Mouse (Mus musculus) intestine, embryonic 15.5 days (tissue): ENCODE results near the gene Urah. TPM values are rescaled to one million over a fixed set of nuclear protein-coding genes. Genes with fewer than 3 reads are reported as not detected.

ENCODE experiments used
- ATAC-seq: fragments of 200-750 bp; cut with Nextera tagmentation; 2 replicates; pipeline ENCODE4 v1.8.0; 2017; ENCODE audit warnings: moderate TSS enrichment, moderate library complexity
- H3K27ac ChIP-seq: fragments of 300-500 bp; sonication (generic); 2 replicates; pipeline ENCODE4 v1.5.1; 2015; ENCODE audit warnings: mild to moderate bottlenecking, inconsistent platforms
- H3K27me3 ChIP-seq: fragments of 300-500 bp; sonication (generic); replicated peaks from 2 replicates; pipeline ENCODE4 v1.6.1; 2015; ENCODE audit warnings: inconsistent platforms
- H3K36me3 ChIP-seq: fragments of 300-500 bp; sonication (generic); 2 replicates; pipeline ENCODE4 v1.6.1; 2015; ENCODE audit warnings: inconsistent platforms
- H3K4me1 ChIP-seq: fragments of 300-500 bp; sonication (generic); replicated peaks from 2 replicates; pipeline ENCODE4 v1.6.1; 2015; ENCODE audit warnings: inconsistent platforms
- H3K4me2 ChIP-seq: fragments of 300-500 bp; sonication (generic); replicated peaks from 2 replicates; pipeline ENCODE4 v1.6.1; 2015; ENCODE audit warnings: mild to moderate bottlenecking, inconsistent platforms
- H3K4me3 ChIP-seq: fragments of 300-500 bp; sonication (generic); replicated peaks from 2 replicates; pipeline ENCODE4 v1.5.1; 2015; ENCODE audit warnings: inconsistent platforms
- H3K9ac ChIP-seq: fragments of 300-500 bp; sonication (generic); 2 replicates; pipeline ENCODE4 v1.6.1; 2015; ENCODE audit warnings: inconsistent platforms
- H3K9me3 ChIP-seq: fragments of 300-500 bp; sonication (generic); 2 replicates; pipeline ENCODE4 v1.6.1; 2016; ENCODE audit warnings: inconsistent platforms
- WGBS: fragments of 180-500 bp; shearing (Covaris S2); methylation state at CpG from one replicate; pipeline ENCODE4 v1.1.7; 2015; 5-methylcytosine and 5-hydroxymethylcytosine counted together
- polyA plus RNA-seq: library from polyadenylated mRNA; unstranded; fragments of >200 nt; fragmentation: Nextera tagmentation; extraction: Ambion mirVana; gene quantifications from 2 replicates; pipeline ENCODE4 v1.2.1, GENCODE M21; 2015

Urah gene
- 4.8 TPM in 2 replicates for polyA plus RNA-seq

DNA sequence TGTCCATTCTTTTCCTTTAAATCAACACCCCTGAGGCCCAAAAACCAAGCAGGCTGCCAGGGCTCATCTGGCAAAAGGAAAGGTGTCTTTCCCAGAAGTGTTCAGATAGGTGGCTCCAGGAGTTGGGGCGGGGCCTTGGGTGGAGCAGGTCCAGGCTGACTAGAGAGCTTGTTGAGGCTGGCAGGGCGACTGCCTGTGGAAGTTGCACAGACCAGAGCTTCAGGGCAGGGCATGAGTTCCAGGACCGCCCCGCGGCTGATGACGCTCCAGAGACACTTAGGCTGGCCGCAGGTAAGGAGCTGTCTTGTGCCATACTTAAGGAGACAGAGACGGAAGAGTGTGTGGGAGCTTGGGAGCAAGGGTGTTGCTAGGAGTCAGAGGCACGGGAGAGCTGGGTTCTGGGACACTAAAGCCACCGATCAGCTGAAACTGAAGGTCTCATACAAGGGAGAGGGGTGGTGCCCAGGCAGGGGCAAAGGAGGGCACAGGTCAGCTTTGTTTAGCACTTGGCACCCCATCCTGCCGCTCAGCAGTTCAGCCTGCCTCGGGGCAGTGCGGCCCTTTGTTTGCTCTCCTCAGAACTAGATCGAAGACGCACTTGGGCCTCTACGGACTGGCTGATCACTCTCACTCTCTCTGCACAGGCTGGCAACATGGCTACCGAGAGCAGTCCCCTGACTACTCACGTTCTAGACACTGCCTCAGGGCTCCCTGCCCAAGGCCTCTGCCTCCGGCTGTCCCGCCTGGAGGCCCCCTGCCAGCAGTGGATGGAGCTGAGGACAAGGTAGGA is at the start of gene Urah:
Gene Urah, plus strand, starts transcription at position 51 of the 790 bp plus-strand sequence.
- 36% methylated on average over 20 of the region's 20 CpGs for WGBS
- Histone ChIP-seq H3K4me2 (peak within 1 kb of the TSS; percentile 43), H3K4me3 (no peak within 1 kb of the TSS; the same call in 1 of the 2 replicates)

DNA sequence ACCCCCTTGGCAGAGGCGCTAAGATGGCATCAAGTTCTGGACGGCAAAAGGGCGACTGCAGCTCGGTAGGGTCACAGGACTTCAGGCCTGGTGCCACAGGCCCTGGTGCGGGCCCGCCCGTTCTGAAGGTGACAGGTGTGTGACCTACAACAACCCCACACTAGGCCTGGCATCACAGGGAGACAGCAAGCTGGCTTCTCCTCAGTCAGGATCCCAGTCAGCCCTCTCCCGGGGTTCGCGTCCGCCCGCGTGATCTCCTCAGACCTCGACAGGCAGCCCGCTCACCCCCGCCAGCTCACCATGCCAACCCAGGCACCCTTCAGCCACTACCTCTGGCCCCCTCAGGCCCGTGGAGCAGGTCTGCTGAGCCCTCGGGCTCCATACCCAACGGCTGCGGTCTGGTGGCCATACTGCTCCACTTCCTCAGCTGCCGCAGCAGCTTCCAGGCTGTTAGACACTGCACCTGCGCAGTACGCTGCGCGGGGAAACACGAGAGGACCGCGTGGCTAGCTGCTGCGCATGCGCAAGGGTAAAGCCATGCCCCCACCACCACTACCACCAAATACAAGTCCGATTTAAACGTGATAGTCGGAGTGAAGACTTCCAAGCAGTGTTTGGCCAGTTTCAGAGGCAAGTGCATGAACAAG is 47.3 kb upstream of the Urah start, which contains the start of gene Syce1:
Gene Syce1, minus strand, starts transcription at position 447 of the 647 bp plus-strand sequence.
- Histone ChIP-seq H3K9ac (no peak within 1 kb of the TSS), H3K36me3 (no peaks in the 10 kb centered on the region), H3K4me3 (no peak within 1 kb of the TSS), H3K4me1 (no peaks in the 10 kb centered on the region), H3K27me3 (no peaks in the 10 kb centered on the region), H3K9me3 (no peaks in the 10 kb centered on the region), H3K4me2 (no peak within 1 kb of the TSS), H3K27ac (no peak within 1 kb of the TSS)
- no peak for ATAC-seq
- 80% methylated on average over 33 of the region's 33 CpGs for WGBS

More for the DNA sequence above, at the start of gene Urah:
- ATAC-seq, result peak; percentile 83
- H3K9me3 ChIP-seq, result no peaks in the 10 kb centered on the region
- H3K27me3 ChIP-seq, result no peaks in the 10 kb centered on the region
- 0 out of 2 replicates have a peak, but pooled peaks cover 5% of the 10 kb centered on the region for H3K4me1 ChIP-seq
- no peak within 1 kb of the TSS for H3K9ac ChIP-seq
- no peaks in the 10 kb centered on the region for H3K36me3 ChIP-seq
- H3K27ac ChIP-seq, result no peak within 1 kb of the TSS

DNA sequence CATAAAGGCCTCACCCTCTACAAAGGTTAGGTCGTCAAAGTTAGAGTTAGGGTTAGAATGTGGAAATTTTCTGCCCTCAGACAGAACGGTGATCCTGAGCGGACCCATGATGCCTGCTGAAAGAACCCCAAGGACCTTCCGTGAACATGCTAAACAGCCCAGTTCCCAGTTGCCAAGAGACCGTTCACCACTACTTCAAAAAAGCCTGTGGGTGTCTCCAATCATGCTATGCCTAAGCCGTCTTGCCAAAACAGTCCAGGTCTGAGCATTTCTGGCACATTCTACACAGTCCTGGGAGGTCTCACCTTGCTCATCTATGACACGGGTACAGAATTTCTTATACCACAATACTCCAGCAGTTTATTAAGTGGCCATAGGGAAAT is 46.8 kb upstream of the Urah start:
- no peak overlapping the region for H3K9ac ChIP-seq
- H3K4me3 ChIP-seq, result no peak overlapping the region
- no peaks in the 10 kb centered on the region for H3K9me3 ChIP-seq
- 84% methylated on average over 7 of the region's 7 CpGs for WGBS
- no peaks in the 10 kb centered on the region for H3K4me1 ChIP-seq
- no peaks in the 10 kb centered on the region for H3K36me3 ChIP-seq
- H3K27ac ChIP-seq, result no peak overlapping the region
- no peak for ATAC-seq
- H3K27me3 ChIP-seq, result no peaks in the 10 kb centered on the region
- H3K4me2 ChIP-seq, result no peak overlapping the region

DNA sequence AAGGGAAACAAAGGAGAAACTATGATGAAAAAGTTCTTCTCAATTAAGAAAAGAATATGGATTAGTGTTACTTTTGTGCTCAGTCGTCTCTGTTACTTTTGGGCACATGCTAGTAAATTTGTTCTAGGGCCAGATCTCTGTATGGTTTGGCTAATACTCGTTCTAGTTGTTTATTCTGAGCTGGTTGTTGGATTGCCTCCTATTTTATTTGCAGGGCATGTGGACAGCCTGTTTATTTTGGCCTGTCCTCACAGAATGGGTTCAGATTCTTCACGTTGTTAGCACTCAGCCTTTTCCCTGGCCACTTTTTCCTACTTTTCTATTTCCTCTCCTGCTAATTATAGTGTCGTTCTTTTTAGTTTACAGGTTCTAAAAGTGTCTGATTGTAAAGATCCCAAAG is 41.3 kb upstream of the Urah start:
- H3K9ac ChIP-seq, result no peak overlapping the region
- H3K27ac ChIP-seq, result no peak overlapping the region
- no peaks in the 10 kb centered on the region for H3K4me1 ChIP-seq
- H3K27me3 ChIP-seq, result no peaks in the 10 kb centered on the region
- no peaks in the 10 kb centered on the region for H3K36me3 ChIP-seq
- H3K9me3 ChIP-seq, result no peaks in the 10 kb centered on the region
- no peak overlapping the region for H3K4me2 ChIP-seq
- no peak for ATAC-seq
- no peak overlapping the region for H3K4me3 ChIP-seq
- 50% methylated on average over 4 of the region's 4 CpGs for WGBS

DNA sequence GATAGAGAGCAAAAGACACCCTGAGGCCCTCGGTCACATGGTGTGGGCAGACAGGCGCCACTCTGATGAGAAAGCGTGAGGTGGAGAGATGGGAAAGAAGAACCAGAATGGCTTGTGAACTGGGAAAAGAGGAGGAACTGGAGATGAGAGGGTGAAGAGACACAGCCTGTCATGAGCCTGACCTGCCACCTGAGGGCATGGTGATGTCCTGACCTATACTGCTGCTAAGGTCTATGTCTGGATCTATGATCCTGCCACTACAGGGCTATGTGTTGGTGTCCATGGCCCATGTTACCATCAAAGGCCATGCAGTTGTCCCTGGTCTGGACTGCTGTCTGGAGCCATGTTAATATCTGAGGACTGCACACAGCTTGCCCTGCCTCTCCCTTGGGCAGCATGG is 37.2 kb upstream of the Urah start:
- ATAC-seq, result 0 out of 2 replicates have a peak, but pooled peaks have one; percentile 3
- no peak overlapping the region for H3K4me2 ChIP-seq
- no peak overlapping the region for H3K4me3 ChIP-seq
- 90% methylated on average over 3 of the region's 3 CpGs for WGBS
- no peak overlapping the region for H3K27ac ChIP-seq
- no peaks in the 10 kb centered on the region for H3K4me1 ChIP-seq
- H3K9me3 ChIP-seq, result no peaks in the 10 kb centered on the region
- H3K27me3 ChIP-seq, result no peaks in the 10 kb centered on the region
- no peak overlapping the region for H3K9ac ChIP-seq
- H3K36me3 ChIP-seq, result no peaks in the 10 kb centered on the region

DNA sequence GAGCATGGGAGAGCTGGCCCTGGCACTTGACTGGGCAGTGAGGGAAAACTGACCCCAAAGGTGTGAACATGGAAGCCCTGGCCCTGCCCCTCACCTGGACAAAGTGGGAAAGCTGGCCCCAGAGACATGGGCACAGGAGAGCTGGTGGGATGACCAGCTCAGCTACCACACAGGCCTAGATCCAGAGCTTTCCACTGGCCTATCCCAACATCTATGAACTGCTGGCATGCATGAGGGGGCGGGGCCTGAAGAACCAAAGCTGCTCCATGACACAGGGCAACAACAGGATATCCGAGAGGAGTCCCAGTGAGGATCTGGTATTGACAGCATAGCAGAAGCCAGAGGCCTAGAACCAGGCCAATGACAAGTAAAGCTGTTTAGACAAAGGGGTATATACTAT is 36.6 kb upstream of the Urah start:
- WGBS, result 67% methylated on average over 2 of the region's 2 CpGs
- Histone ChIP-seq H3K36me3 (no peaks in the 10 kb centered on the region), H3K9me3 (no peaks in the 10 kb centered on the region), H3K27me3 (no peaks in the 10 kb centered on the region), H3K4me1 (no peaks in the 10 kb centered on the region), H3K9ac (no peak overlapping the region), H3K4me2 (no peak overlapping the region), H3K4me3 (no peak overlapping the region), H3K27ac (no peak overlapping the region)
- ATAC-seq, result no peak

DNA sequence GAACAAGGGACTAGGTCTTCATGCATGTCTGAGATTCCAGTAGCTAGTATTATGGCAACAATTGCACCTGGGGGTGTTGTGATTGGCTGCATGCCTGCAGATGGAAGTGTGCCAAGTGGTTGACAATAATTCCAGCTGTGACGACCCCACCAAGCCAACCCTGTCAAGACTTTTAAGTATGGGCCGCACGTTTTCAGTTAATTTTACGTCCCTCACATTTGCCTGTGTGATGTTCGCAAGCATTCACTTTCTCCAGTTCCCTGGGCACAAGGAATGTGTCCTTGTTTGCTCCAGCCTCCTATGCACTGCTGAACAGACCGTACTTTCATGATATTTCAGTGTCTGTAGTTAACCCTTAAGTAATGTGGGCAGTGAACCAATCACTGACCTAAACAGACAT is 32.2 kb upstream of the Urah start:
- H3K4me3 ChIP-seq, result no peak overlapping the region
- 69% methylated on average over 6 of the region's 6 CpGs for WGBS
- H3K27ac ChIP-seq, result no peak overlapping the region
- no peak for ATAC-seq
- no peaks in the 10 kb centered on the region for H3K36me3 ChIP-seq
- H3K27me3 ChIP-seq, result no peaks in the 10 kb centered on the region
- no peak overlapping the region for H3K4me2 ChIP-seq
- H3K9me3 ChIP-seq, result no peaks in the 10 kb centered on the region
- no peaks in the 10 kb centered on the region for H3K4me1 ChIP-seq
- no peak overlapping the region for H3K9ac ChIP-seq

DNA sequence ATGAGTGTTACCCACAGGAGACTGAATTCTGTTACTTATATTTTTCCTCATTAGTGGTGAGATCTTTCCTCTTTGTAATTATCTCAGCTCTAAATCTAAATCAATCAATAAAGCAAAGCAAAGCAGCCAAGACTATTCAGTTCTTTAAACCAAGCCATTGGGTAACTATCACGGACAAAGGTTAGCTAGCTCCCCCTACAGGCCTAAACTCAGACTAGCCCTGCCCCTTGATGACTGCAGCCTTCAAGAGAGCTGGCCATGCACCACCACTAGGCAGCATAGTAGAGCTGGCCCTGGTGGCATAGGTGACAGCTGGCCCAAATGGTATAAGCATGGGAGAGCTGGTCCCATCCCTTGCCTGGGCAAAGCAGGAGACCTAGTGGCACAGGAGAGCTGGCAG is 29.1 kb upstream of the Urah start:
- 16% methylated on average over 1 of the region's 1 CpGs for WGBS
- no peak for ATAC-seq

DNA sequence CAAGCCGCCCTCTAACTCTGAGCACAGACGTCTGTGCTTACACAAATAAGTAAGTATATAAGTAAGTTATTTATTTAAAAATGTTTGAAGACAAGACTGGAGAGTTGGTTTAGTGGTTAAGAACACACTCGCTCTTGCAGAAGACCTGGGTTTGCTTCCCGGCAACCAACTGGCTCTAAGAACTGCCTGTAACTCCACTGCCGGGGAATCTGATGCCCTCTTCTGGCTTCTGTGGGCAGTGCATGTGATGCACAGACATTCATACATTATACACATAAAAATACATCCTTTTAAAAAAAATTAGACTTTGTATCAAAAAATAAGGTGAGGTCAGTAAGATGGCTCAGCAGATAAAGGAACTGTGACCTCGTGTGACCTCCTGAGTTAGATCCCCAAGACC is 24.3 kb upstream of the Urah start:
- Histone ChIP-seq H3K27me3 (no peaks in the 10 kb centered on the region), H3K4me1 (no peaks in the 10 kb centered on the region), H3K4me3 (no peak overlapping the region), H3K36me3 (no peaks in the 10 kb centered on the region), H3K9me3 (no peaks in the 10 kb centered on the region), H3K9ac (no peak overlapping the region), H3K4me2 (no peak overlapping the region), H3K27ac (no peak overlapping the region)
- WGBS, result 92% methylated on average over 6 of the region's 6 CpGs
- ATAC-seq, result no peak

More for the DNA sequence above, 29.1 kb upstream of the Urah start:
- Histone ChIP-seq H3K4me3 (no peak overlapping the region), H3K4me1 (no peaks in the 10 kb centered on the region), H3K4me2 (no peak overlapping the region), H3K9me3 (no peaks in the 10 kb centered on the region), H3K36me3 (no peaks in the 10 kb centered on the region), H3K27me3 (no peaks in the 10 kb centered on the region), H3K27ac (no peak overlapping the region), H3K9ac (no peak overlapping the region)

DNA sequence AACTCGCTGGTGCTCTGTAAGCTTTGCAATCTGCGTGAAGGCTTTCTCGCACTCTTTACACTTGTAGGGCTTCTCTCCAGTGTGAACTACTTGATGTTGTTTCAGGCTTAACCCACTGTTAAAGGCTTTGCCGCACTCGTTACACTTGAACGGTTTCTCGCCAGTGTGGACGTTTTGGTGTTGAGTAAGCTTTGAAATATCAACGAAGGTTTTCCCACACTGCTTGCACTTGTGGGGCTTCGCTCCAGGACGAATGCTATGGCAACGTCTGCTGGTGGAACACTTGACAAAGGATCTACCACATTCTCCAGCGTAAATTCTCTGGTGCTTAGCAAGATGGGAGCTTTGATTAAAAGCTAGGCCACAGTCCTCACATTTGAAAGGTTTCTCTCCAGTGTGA is 23.1 kb upstream of the Urah start:
- no peak for ATAC-seq
- Histone ChIP-seq H3K27me3 (no peaks in the 10 kb centered on the region), H3K4me3 (no peak overlapping the region), H3K4me1 (no peaks in the 10 kb centered on the region), H3K4me2 (no peak overlapping the region), H3K9me3 (no peaks in the 10 kb centered on the region), H3K27ac (no peak overlapping the region), H3K36me3 (no peaks in the 10 kb centered on the region), H3K9ac (no peak overlapping the region)
- 90% methylated on average over 13 of the region's 13 CpGs for WGBS

DNA sequence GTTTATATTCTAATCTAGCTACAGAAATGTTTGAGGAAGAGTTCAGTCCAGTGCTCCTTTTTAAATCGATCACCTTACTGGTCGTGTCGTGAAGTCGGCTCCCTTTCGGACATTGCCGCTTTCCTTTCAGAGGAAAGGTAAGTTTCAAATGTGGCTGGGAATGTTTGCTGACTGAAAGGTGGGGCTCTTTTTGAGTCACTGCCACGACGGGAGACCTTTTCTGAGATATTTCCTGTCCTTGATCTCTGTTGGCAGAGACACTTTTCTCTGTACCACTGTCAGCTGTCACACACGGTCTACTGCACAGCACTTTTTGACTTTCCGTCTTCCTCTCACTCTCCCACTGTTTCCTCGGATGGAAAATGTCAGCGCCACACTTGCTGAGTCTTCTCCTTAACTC is 22.0 kb upstream of the Urah start:
- H3K4me1 ChIP-seq, result no peaks in the 10 kb centered on the region

DNA sequence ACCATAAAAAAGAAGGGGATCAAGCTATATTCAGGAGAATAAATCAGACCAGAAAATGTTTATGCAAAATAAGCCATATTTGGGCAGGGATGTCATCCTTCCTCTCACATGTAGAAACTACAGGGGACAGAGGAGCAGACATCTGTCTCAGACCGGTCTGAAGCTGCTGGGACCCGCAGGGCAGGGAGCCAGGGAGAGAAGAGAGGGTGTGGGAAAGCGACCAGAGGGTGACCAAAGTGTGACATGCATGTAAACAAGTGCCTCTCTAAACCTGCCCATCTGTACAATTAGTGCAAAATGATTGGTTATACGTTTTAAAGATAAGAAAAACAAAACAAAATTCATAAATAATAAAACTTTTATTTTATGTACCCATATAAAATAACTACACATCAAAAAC is 14.6 kb upstream of the Urah start:
- Histone ChIP-seq H3K36me3 (no peaks in the 10 kb centered on the region), H3K4me1 (0 out of 2 replicates have a peak, but pooled peaks cover 2% of the 10 kb centered on the region), H3K27me3 (no peaks in the 10 kb centered on the region), H3K27ac (no peak overlapping the region), H3K4me2 (no peak overlapping the region), H3K4me3 (no peak overlapping the region), H3K9ac (no peak overlapping the region), H3K9me3 (no peaks in the 10 kb centered on the region)
- 51% methylated on average over 4 of the region's 4 CpGs for WGBS
- no peak for ATAC-seq

More for the DNA sequence above, 22.0 kb upstream of the Urah start:
- 89% methylated on average over 12 of the region's 12 CpGs for whole genome bisulfite sequencing
- no peak overlapping the region for H3K4me2 ChIP-seq
- H3K4me3 ChIP-seq, result no peak overlapping the region
- H3K9ac ChIP-seq, result no peak overlapping the region
- H3K9me3 ChIP-seq, result no peaks in the 10 kb centered on the region
- no peaks in the 10 kb centered on the region for H3K36me3 ChIP-seq
- no peak for ATAC-seq
- H3K27ac ChIP-seq, result no peak overlapping the region
- H3K27me3 ChIP-seq, result no peaks in the 10 kb centered on the region

DNA sequence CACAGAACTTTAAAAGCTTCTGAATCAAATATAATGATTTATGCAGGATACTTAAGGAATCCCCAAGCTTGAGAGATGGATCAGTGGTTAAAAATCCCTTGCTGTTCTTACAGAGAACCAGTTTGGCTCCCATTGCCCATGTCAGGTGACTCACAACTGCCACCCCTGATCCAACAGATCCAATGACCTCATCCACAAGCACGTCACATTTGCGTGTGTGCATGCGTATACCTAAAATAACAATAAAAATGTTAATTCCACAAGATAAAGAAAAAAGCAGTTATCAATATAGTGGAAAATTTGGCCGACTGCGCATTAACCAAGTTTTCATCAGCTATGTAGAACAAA is 13.5 kb upstream of the Urah start:
- Histone ChIP-seq H3K9ac (no peak overlapping the region; the same call in 1 of the 2 replicates), H3K4me3 (peak overlapping the region; percentile 42), H3K4me1 (0 out of 2 replicates have a peak, but pooled peaks cover 2% of the 10 kb centered on the region), H3K27ac (no peak overlapping the region), H3K9me3 (no peaks in the 10 kb centered on the region), H3K4me2 (peak overlapping the region; percentile 78), H3K36me3 (no peaks in the 10 kb centered on the region), H3K27me3 (no peaks in the 10 kb centered on the region)
- WGBS, result 49% methylated on average over 5 of the region's 5 CpGs
- no peak for ATAC-seq
